Mouse (Mus musculus) liver, embryonic 14.5 days (tissue): ENCODE measurements around the gene Chmp1a. TPM values are rescaled to one million over a fixed set of nuclear protein-coding genes. Genes with fewer than 3 reads are reported as not detected.
"Not testable (repeated sequence)": the region's sequence is repeated elsewhere in the genome, so short reads cannot be mapped to it uniquely, and the experiment has no call there.

Experiments
- ATAC-seq: fragments of 200-750 bp; cut with Nextera tagmentation; 2 replicates; pipeline ENCODE4 v1.8.0; 2017; ENCODE audit warnings: moderate number of reproducible peaks, mild to moderate bottlenecking, moderate library complexity; ENCODE audit not compliant: insufficient read depth
- DNase-seq, 3 experiments: peaks; one replicate each; pipeline ENCODE4 v3.0.0-alpha.2; 2012 to 2013; ENCODE audit warnings: low read depth in 3 of 3, low spot score in 3 of 3
- H3K27ac ChIP-seq: fragments of 300-500 bp; sonication (generic); 2 replicates; pipeline ENCODE4 v1.5.1; 2014; ENCODE audit warnings: moderate library complexity, mild to moderate bottlenecking, control low read depth, inconsistent platforms
- H3K27me3 ChIP-seq: fragments of 300-500 bp; sonication (generic); 2 replicates; pipeline ENCODE4 v1.6.1; 2014; ENCODE audit warnings: mild to moderate bottlenecking, low read length, moderate library complexity; ENCODE audit not compliant: control insufficient read depth, insufficient read depth
- H3K36me3 ChIP-seq: fragments of 300-500 bp; sonication (generic); replicated peaks from 2 replicates; pipeline ENCODE4 v1.6.1; 2014; ENCODE audit warnings: low read depth; ENCODE audit not compliant: control insufficient read depth, insufficient read depth
- H3K4me1 ChIP-seq, 2 experiments: fragments of 200-500 bp in 1 of 2; fragments of 300-500 bp in 1 of 2; sonication (generic) in 1 of 2; replicated peaks; 2 replicates each; pipeline ENCODE4 v1.6.1; 2012 to 2014; ENCODE audit warnings: antibody characterized with exemption in 1 of 2, inconsistent platforms in 1 of 2, low read length in 1 of 2; ENCODE audit not compliant: control insufficient read depth in 2 of 2, insufficient read depth in 2 of 2
- H3K4me2 ChIP-seq: fragments of 300-500 bp; sonication (generic); 2 replicates; pipeline ENCODE4 v1.6.1; 2014; ENCODE audit warnings: low read depth, mild to moderate bottlenecking, control low read depth, moderate library complexity
- H3K4me3 ChIP-seq, 2 experiments: fragments of 200-500 bp in 1 of 2; fragments of 300-500 bp in 1 of 2; sonication (generic) in 1 of 2; 2 replicates each; pipeline ENCODE4 v1.5.1; 2012 to 2014; ENCODE audit warnings: low read depth in 2 of 2, low read length in 2 of 2, mild to moderate bottlenecking in 2 of 2, control low read depth in 1 of 2, inconsistent platforms in 1 of 2, moderate library complexity in 1 of 2; ENCODE audit not compliant: insufficient read depth in 1 of 2
- H3K9ac ChIP-seq: fragments of 300-500 bp; sonication (generic); replicated peaks from 2 replicates; pipeline ENCODE4 v1.6.1; 2014; ENCODE audit warnings: mild to moderate bottlenecking, control low read depth, moderate library complexity
- H3K9me3 ChIP-seq: fragments of 300-500 bp; sonication (generic); 2 replicates; pipeline ENCODE4 v1.6.1; 2016; ENCODE audit warnings: low read length, mixed read lengths; ENCODE audit not compliant: control insufficient read depth
- CTCF ChIP-seq: IDR thresholded peaks from 2 replicates; pipeline ENCODE4 v1.5.1; 2016; ENCODE audit warnings: antibody characterized with exemption, low read depth, control low read depth
- EP300 ChIP-seq: IDR thresholded peaks from 2 replicates; pipeline ENCODE4 v1.6.1; 2016; ENCODE audit warnings: antibody characterized with exemption, low read depth
- WGBS: fragments of 180-500 bp; shearing (Covaris S2); extraction: QIAGEN DNeasy Blood & Tissue Kit; methylation state at CpG from one replicate; pipeline ENCODE4 v1.1.7; 2014; ENCODE audit not compliant: insufficient replicate concordance; 5-methylcytosine and 5-hydroxymethylcytosine counted together
- polyA plus RNA-seq, 2 experiments: library from polyadenylated mRNA; depleted of rRNA in 1 of 2; stranded (reverse) in 1 of 2; unstranded in 1 of 2; fragments of >200 nt; fragmentation: Nextera tagmentation in 1 of 2; extraction: Ambion mirVana in 1 of 2; gene quantifications; 2 replicates each; pipeline versions ENCODE4 v1.2.1 to v1.2.3; 2012 to 2014

Chmp1a gene
- polyA plus RNA-seq, 2 experiments = 29.9 to 42.9 TPM

DNA sequence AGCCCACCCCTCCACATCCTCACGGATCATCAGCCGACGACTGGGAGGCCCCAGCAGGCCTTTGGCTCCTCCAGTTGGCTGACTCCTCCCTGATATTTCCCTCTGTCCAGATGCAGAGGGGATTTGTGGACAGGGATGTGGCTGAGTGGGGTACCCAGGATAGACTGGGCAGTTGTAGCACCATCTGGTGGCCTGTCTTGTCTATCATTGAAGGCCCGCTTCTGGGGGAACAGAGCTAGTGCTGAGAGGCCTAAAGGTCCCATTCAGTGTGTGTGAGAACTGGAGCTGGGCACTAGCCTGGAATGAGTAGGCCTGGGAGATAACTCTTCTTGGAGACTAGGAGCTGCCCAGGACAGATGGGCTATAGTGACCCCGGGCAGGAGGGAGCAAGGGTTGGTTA lies 19.2 kb upstream of the Chmp1a start:
- Histone ChIP-seq H3K4me1 (peaks cover 7 to 10% of the 10 kb centered on the region in 2 experiments), H3K27ac (no peak overlapping the region), H3K36me3 (no peaks in the 10 kb centered on the region), H3K4me2 (no peak overlapping the region), H3K9ac (no peak overlapping the region), H3K4me3 (no peak overlapping the region), H3K27me3 (peaks cover 12% of the 10 kb centered on the region), H3K9me3 (no peaks in the 10 kb centered on the region)
- ATAC-seq = no peak
- DNase-seq = no peak
- TF ChIP-seq EP300 = no peak
- TF ChIP-seq CTCF = peak; percentile 48
- WGBS = 59% methylated on average over 5 of the region's 5 CpGs

DNA sequence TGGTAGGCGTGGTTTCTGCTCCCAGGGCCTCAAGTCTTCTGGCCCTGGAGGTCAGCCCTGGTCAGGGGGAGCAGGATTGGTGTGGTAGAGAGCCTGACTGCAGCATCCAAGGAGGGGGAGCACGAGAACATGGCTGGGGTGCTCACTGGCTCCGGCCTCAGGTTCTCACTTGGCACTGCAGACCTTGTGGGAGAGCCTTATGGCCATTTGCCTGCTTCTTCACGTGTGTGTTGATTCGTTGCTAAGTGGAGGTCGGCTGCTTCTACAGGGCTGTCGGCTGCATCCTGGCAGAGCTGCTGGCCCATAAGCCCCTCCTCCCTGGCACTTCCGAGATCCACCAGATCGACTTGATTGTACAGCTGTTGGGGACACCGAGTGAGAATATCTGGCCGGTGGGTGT lies 17.8 kb upstream of the Chmp1a start:
- not testable (repeated sequence) for H3K9me3 ChIP-seq, H3K36me3 ChIP-seq, H3K4me3 ChIP-seq, H3K27me3 ChIP-seq, H3K4me1 ChIP-seq, H3K9ac ChIP-seq, DNase-seq, H3K27ac ChIP-seq, ATAC-seq, H3K4me2 ChIP-seq
- WGBS = 68% methylated on average over 9 of the region's 11 CpGs

DNA sequence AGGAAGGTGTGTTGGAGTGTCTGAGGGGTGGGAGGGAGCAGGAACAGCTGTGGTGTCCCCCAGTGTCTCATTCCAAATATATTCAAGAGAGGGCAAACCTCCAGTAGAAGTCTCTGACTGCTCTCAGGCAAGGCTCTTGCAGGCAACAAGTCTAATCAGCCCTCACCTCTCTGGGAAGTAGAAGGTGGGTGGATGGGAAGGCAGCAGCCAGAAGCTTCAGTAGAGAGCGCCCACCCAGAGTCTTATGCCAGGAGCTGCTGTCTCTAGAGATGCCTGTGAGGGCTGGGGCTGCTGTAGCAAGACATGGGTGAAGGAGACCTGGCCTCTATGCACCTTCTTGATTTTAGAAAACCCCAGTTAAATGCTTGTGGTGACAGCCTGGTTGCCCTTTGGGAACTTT lies 15.9 kb upstream of the Chmp1a start:
- H3K9me3 ChIP-seq = no peaks in the 10 kb centered on the region
- WGBS = 93% methylated on average over 1 of the region's 1 CpGs
- no peaks in the 10 kb centered on the region for H3K36me3 ChIP-seq
- peaks cover 7 to 11% of the 10 kb centered on the region in 2 experiments for H3K4me1 ChIP-seq
- H3K27ac ChIP-seq = no peak overlapping the region
- no peak overlapping the region for H3K4me2 ChIP-seq
- TF ChIP-seq EP300 (no peak), CTCF (no peak)
- no peak overlapping the region for H3K4me3 ChIP-seq
- no peak for DNase-seq
- H3K27me3 ChIP-seq = no peaks in the 10 kb centered on the region
- no peak overlapping the region for H3K9ac ChIP-seq
- ATAC-seq = no peak

DNA sequence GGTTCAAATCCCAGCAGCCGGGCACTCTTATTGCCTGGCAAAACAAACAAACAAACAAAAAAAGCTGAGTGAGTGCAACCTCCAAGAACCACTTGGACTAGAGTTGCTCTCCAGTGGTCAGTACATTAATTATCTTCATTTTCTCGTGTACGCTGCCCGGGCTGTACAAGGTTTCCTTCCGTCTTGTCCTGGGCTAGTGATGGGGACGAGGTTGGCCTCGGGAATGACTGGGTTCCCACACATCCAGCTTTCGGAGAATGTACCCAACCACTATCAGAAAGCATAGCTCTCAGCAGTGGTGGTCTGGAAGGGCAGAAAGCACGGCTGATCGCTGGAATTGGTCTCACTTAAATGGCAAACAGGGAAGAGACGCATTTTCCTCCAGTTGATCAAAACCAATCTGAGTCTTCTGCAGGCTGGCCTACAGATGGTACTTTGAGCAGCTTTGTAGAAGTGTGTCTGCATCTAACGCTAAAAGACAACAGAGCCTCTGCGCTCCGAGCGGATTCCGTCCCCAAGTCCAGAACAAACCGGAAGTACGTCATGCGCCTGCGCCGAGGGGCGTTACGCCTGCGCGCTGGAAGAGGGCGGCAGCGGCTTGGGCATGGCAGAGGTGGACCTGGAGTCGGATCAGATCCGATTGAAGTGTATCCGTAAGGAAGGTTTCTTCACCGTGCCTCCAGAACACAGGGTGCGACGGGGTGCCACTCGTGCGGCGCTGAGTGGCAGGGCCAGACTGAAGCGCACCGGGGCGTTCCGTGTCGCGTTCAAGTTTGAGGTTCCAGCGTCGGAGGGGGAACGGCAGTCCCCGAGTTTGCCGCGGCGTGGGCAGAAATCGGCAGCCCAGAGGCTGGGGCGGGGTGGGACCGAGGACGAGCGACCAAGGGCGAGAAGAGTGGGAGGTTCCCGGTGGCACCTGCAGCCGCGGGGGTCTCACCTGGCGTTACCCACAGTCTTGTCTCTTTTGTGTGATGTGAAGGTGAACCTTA lies 12.0 kb upstream of the Chmp1a start, which contains the start of gene Cdk10:
Cdk10 (plus strand) TSS at position 565 of the 989 bp plus-strand sequence.
- Histone ChIP-seq H3K4me1 (peaks cover 7 to 11% of the 10 kb centered on the region in 2 experiments), H3K4me2 (peak within 1 kb of the TSS; percentile 93), H3K27me3 (no peaks in the 10 kb centered on the region), H3K36me3 (no peaks in the 10 kb centered on the region), H3K4me3 (peak within 1 kb of the TSS; percentile 87 to 91), H3K27ac (peak within 1 kb of the TSS; percentile 71), H3K9me3 (no peaks in the 10 kb centered on the region), H3K9ac (peak within 1 kb of the TSS; percentile 82)
- ATAC-seq (peak; percentile 85), DNase-seq (peak; percentile 84 to 85 (median 84))
- WGBS = 2% methylated on average over 59 of the region's 59 CpGs
- TF ChIP-seq EP300 (no peak), CTCF (peak; percentile 21; the same call in 1 of the 2 replicates)

DNA sequence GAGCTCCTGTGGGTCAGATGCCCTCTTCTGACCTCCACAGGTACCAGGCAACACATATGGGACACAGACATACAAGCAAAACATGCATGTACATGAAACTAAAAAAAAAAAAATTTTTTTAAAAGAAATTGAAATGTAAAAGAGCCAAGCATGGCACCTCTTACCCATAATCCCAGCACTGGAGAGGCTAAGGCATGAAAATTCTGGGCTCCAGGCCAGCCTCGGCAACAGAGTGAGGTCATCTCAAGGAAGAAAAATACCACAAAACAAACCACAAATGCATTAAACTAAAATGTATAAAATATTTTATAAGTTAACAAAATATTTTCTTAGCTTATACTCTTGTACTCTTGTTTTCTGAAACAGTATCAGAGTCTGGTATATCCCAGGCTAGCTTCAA lies 8.4 kb upstream of the Chmp1a start:
- Histone ChIP-seq H3K27me3 (no peaks in the 10 kb centered on the region), H3K27ac (no peak overlapping the region), H3K9ac (no peak overlapping the region), H3K36me3 (no peaks in the 10 kb centered on the region), H3K9me3 (no peaks in the 10 kb centered on the region), H3K4me1 (peaks cover 7 to 11% of the 10 kb centered on the region in 2 experiments), H3K4me2 (no peak overlapping the region), H3K4me3 (no peak overlapping the region)
- DNase-seq (no peak), ATAC-seq (no peak)
- TF ChIP-seq CTCF (no peak), EP300 (no peak)
- WGBS = 59% methylated on average over 1 of the region's 1 CpGs
